Mouse (Mus musculus): ENCODE data around the gene Syngr4.

GRCm38 (mm10) chr7:45869107-45869670 lies 27.3 kb downstream of the Syngr4 start:
- TF ChIP-seq CTCF (IDR thresholded peaks at IDR 0.05; ENCODE audit: low read depth, low read length) (no peak), POLR2A (IDR thresholded peaks at IDR 0.05; ENCODE audit: extremely low read depth, insufficient read depth, low read length) (no peak)
